Mouse (Mus musculus) midbrain, embryonic 10.5 days (tissue): ENCODE measurements around the gene Tbc1d5. TPM values are rescaled to one million over a fixed set of nuclear protein-coding genes. Genes with fewer than 3 reads are reported as not detected.

ENCODE experiments used
- DNase-seq: peaks from one replicate; pipeline ENCODE4 v3.0.0-alpha.2; 2017; ENCODE audit warnings: low spot score
- H3K27ac ChIP-seq: fragments of 300-500 bp; sonication (generic); replicated peaks from 2 replicates; pipeline ENCODE4 v1.5.1; 2016; ENCODE audit warnings: mild to moderate bottlenecking
- H3K27me3 ChIP-seq: fragments of 300-500 bp; sonication (generic); 2 replicates; pipeline ENCODE4 v1.6.1; 2016; ENCODE audit warnings: low read depth, mild to moderate bottlenecking; ENCODE audit not compliant: poor library complexity, severe bottlenecking
- H3K36me3 ChIP-seq: fragments of 300-500 bp; sonication (generic); 2 replicates; pipeline ENCODE4 v1.6.1; 2016; ENCODE audit warnings: mild to moderate bottlenecking, moderate library complexity
- H3K4me1 ChIP-seq: fragments of 300-500 bp; sonication (generic); 2 replicates; pipeline ENCODE4 v1.6.1; 2016
- H3K4me3 ChIP-seq: fragments of 300-500 bp; sonication (generic); 2 replicates; pipeline ENCODE4 v1.5.1; 2016; ENCODE audit warnings: mild to moderate bottlenecking, moderate library complexity
- H3K9me3 ChIP-seq: fragments of 300-500 bp; sonication (generic); replicated peaks from 2 replicates; pipeline ENCODE4 v1.6.1; 2016; ENCODE audit warnings: mild to moderate bottlenecking
- WGBS: fragments of 180-500 bp; shearing (Covaris S2); methylation state at CpG from one replicate; pipeline ENCODE4 v1.1.7; 2016; 5-methylcytosine and 5-hydroxymethylcytosine counted together
- polyA plus RNA-seq: library from polyadenylated mRNA; unstranded; fragments of >200 nt; fragmentation: Nextera tagmentation; extraction: Ambion mirVana; gene quantifications from 2 replicates; pipeline ENCODE4 v1.2.1, GENCODE M21; 2016

Tbc1d5 gene
- polyA plus RNA-seq, 1 experiment from 2014 or later: 10.8 TPM

DNA sequence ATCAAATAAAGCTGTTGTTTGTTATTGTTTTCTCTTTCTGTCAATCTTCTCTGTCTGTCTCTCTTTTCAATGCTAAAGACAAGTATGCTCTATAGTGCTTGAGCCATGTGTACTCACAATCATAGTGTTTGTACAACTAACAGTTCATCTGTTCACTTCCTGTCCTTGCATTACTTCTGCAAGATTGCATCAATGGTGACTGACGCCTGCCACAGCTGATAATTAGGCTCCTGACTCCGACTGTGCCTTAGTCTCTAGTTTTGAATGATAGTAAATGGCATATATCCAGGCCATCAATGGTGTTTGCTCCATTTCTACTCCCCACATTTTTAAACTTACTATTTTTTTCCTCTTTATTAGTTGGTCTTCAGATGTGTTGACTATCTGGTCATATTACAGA is 162.8 kb downstream of the Tbc1d5 start:
- H3K27me3 ChIP-seq: no peaks in the 10 kb centered on the region
- no peak for DNase-seq
- no peaks in the 10 kb centered on the region for H3K4me1 ChIP-seq
- no peak overlapping the region for H3K27ac ChIP-seq
- no peaks in the 10 kb centered on the region for H3K36me3 ChIP-seq
- H3K9me3 ChIP-seq: no peaks in the 10 kb centered on the region
- 76% methylated on average over 2 of the region's 2 CpGs for WGBS
- H3K4me3 ChIP-seq: no peak overlapping the region

DNA sequence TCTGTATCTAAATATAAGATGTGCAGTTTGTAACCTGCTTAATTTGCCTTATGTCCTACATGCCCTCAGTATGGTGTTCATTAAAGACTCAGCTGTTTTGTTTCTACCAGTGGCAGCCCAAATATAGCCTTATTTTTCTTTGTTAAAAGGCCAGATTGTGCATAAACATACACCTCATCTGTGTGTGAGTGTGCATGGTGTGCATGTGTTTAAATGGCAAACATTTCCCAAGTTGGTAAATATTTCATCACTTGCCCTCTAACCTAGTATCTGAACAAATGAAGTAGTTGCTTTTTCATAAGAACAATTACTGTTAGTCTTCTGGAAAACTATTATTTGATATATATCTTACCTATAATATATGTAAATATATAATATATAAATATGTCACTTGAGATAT is 165.2 kb downstream of the Tbc1d5 start:
- no peak for DNase-seq
- Histone ChIP-seq H3K27ac (no peak overlapping the region), H3K9me3 (no peaks in the 10 kb centered on the region), H3K4me3 (no peak overlapping the region), H3K27me3 (no peaks in the 10 kb centered on the region), H3K4me1 (no peaks in the 10 kb centered on the region), H3K36me3 (no peaks in the 10 kb centered on the region)

DNA sequence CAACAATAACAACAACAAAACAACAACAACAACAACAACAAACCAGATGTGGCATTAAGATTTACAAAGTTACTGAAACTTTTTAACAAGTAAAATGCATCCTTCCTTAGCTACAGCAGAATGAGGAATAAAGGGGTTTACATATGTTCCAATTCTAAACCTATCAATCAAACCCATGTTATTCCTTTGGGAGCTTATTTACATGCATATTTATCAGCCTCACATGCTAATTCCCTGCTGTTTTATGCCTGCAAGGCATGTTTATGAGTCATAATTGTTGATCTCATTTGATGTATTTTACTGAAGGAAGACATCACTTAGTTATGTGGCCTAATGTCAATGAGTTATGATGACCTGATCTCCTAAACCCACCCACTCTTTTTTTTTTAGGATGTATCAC is 176.0 kb downstream of the Tbc1d5 start:
- no peaks in the 10 kb centered on the region for H3K36me3 ChIP-seq
- no peak overlapping the region for H3K4me3 ChIP-seq
- no peaks in the 10 kb centered on the region for H3K27me3 ChIP-seq
- no peaks in the 10 kb centered on the region for H3K4me1 ChIP-seq
- no peak overlapping the region for H3K27ac ChIP-seq
- no peak for DNase-seq
- H3K9me3 ChIP-seq: no peaks in the 10 kb centered on the region

- Histone ChIP-seq H3K27me3 (no peaks in the 10 kb centered on the region), H3K9me3 (no peaks in the 10 kb centered on the region; the same call in 1 of the 2 replicates), H3K4me3 (no peak overlapping the region), H3K4me1 (no peaks in the 10 kb centered on the region), H3K27ac (no peak overlapping the region), H3K36me3 (peaks cover 2% of the 10 kb centered on the region; the same call in 1 of the 2 replicates)
- DNase-seq: no peak
- 71% methylated on average over 1 of the region's 1 CpGs for WGBS
These were observed 180.9 kb downstream of the Tbc1d5 start for GRCm38 (mm10) chr17:50998216-50998615.

DNA sequence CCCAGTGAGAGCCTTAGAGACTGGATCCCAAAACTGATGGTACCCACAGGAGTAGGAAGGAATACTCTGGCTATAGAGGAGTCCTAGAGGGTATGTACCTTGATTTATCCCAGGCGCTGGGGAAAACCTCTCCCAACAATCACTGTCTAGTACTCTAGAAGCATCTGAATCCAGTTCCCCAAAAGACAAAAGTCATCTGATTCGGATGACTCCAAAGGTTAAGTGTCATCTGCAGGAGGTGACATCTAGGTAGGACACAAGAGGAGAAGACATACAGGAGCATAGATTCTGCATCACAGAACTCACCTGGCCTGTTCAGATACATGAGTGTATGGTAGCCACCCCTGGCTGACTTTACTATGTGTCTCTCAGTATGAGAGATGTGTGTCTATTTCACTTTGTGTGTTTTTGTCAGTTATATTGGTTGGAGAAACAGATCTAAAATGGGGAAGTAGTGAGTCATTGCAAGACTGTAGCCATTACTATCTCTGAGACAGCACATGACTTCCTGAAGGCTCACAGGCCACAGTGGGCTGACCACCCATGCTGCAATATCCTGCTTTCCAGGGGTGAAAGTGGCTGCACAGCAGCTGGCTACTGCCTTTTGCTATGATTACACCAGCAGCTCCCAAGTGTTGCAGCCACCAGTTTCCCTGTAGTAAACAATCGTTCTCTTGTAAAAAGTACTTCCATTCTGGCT is 185.7 kb downstream of the Tbc1d5 start:
- Histone ChIP-seq H3K36me3 (peaks cover 5% of the 10 kb centered on the region; the same call in 1 of the 2 replicates), H3K4me1 (no peaks in the 10 kb centered on the region), H3K27me3 (no peaks in the 10 kb centered on the region), H3K27ac (no peak overlapping the region), H3K9me3 (no peaks in the 10 kb centered on the region; the same call in 1 of the 2 replicates), H3K4me3 (no peak overlapping the region)
- DNase-seq: no peak
- 87% methylated on average over 3 of the region's 3 CpGs for WGBS

GRCm38 (mm10) chr17:50990770-50991405 is 188.3 kb downstream of the Tbc1d5 start:
- Histone ChIP-seq H3K36me3 (peaks cover 5% of the 10 kb centered on the region; the same call in 1 of the 2 replicates), H3K4me3 (no peak overlapping the region), H3K27me3 (no peaks in the 10 kb centered on the region), H3K4me1 (no peaks in the 10 kb centered on the region), H3K9me3 (no peaks in the 10 kb centered on the region; the same call in 1 of the 2 replicates), H3K27ac (no peak overlapping the region)
- no peak for DNase-seq
- WGBS: 95% methylated on average over 2 of the region's 2 CpGs

- H3K36me3 ChIP-seq: peaks cover under 1% of the 10 kb centered on the region; the same call in 1 of the 2 replicates
- DNase-seq: no peak
- no peaks in the 10 kb centered on the region for H3K27me3 ChIP-seq
- 81% methylated on average over 3 of the region's 3 CpGs for WGBS
- H3K9me3 ChIP-seq: no peaks in the 10 kb centered on the region; the same call in 1 of the 2 replicates
- H3K4me1 ChIP-seq: no peaks in the 10 kb centered on the region
- H3K4me3 ChIP-seq: no peak overlapping the region
- no peak overlapping the region for H3K27ac ChIP-seq
These were observed 191.2 kb downstream of the Tbc1d5 start for GRCm38 (mm10) chr17:50987935-50988334.

- no peaks in the 10 kb centered on the region for H3K4me1 ChIP-seq
- no peak for DNase-seq
- H3K36me3 ChIP-seq: no peaks in the 10 kb centered on the region
- H3K27me3 ChIP-seq: no peaks in the 10 kb centered on the region
- H3K27ac ChIP-seq: no peak overlapping the region
- no peaks in the 10 kb centered on the region for H3K9me3 ChIP-seq
- WGBS: 89% methylated on average over 5 of the region's 5 CpGs
- H3K4me3 ChIP-seq: no peak overlapping the region
These were observed 197.2 kb downstream of the Tbc1d5 start for GRCm38 (mm10) chr17:50981933-50982332.

DNA sequence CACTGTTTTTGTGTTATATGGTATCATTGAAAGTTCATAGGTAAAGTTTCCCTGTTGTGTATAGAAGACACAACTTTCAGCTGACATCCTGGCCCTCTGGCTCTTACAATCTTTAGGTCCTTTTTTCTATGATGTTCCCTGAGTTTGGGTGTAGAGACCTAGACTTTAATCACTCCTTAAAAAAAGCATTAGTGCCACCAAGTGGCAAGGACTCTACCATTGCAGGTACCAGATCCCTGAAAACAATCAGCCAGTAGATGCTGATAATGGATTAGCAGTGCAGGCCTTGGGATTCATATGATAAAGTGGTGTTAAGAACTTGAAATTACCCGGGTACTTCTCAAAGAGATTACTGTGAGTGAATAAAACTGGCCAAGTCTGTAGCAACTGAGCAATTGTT is 207.0 kb downstream of the Tbc1d5 start:
- H3K36me3 ChIP-seq: no peaks in the 10 kb centered on the region
- WGBS: 25% methylated on average over 1 of the region's 1 CpGs
- H3K27me3 ChIP-seq: no peaks in the 10 kb centered on the region
- H3K9me3 ChIP-seq: no peaks in the 10 kb centered on the region
- H3K27ac ChIP-seq: no peak overlapping the region
- DNase-seq: no peak
- H3K4me1 ChIP-seq: no peaks in the 10 kb centered on the region
- H3K4me3 ChIP-seq: no peak overlapping the region

DNA sequence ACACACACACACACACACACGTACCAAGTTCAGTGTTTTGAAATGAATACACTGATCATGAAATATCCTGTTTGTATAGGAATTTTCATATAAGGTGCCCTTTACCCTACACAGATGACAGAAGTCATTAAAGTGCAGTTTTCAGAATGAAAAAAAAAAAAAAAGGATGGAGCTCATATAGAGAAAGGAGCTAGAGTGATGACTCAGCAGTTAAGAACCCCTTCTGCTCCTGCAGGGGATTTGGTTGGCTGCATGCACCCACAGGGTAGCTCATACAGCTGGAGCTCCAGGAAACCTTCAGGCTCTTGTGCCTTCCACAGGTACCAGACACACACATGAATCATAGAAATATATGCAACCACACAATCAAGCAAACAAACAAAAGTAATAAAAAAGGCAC is 213.0 kb downstream of the Tbc1d5 start:
- Histone ChIP-seq H3K4me1 (no peaks in the 10 kb centered on the region), H3K4me3 (no peak overlapping the region), H3K27ac (no peak overlapping the region), H3K27me3 (no peaks in the 10 kb centered on the region), H3K9me3 (no peaks in the 10 kb centered on the region), H3K36me3 (peaks cover 8% of the 10 kb centered on the region)
- DNase-seq: no peak
- 88% methylated on average over 1 of the region's 1 CpGs for WGBS

DNA sequence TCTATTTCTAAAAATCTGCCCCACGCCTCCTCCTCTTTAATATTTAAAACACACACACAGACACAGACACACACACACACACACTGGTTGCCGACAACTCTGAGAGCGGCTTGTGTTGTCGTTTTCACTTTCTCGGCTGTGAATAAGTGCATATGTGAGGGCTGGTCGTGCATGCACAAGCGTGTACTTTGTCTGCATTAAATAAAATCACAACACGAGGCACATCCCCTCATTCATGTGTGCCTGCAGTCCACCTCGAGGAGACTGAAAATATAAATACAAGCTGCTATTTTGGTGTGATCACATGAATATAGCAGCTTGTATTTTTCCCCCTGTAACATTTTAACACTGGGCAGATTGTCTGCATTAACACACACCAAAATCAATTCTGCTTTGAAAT is 224.8 kb downstream of the Tbc1d5 start:
- WGBS: 92% methylated on average over 9 of the region's 9 CpGs

DNA sequence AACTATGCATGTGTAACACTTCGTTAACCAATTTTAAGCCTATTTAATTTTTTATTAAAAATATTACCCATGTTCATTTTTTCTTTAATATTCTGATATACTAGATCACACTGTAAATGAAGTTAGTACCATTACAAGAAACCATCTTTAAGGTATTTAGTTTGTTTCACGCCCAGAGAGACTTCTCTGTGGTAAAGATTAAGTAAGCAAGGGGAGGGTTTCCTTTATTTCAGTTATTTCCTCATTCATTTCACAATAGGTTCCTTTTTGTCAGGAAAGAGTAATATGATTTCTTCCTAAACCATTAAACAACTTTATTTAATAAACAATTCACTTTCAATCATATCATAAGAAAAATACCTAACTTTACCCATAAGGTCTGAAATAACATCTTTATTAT is 256.8 kb downstream of the Tbc1d5 start:
- H3K27ac ChIP-seq: no peak overlapping the region
- H3K4me1 ChIP-seq: peaks cover 5% of the 10 kb centered on the region; the same call in 1 of the 2 replicates

More for the DNA sequence above, 224.8 kb downstream of the Tbc1d5 start:
- Histone ChIP-seq H3K9me3 (no peaks in the 10 kb centered on the region), H3K4me3 (no peak overlapping the region), H3K27me3 (no peaks in the 10 kb centered on the region), H3K36me3 (peaks cover 3% of the 10 kb centered on the region; the same call in 1 of the 2 replicates), H3K27ac (no peak overlapping the region), H3K4me1 (no peaks in the 10 kb centered on the region)
- DNase-seq: no peak

GRCm38 (mm10) chr17:50915216-50915615 is 263.9 kb downstream of the Tbc1d5 start:
- Histone ChIP-seq H3K9me3 (no peaks in the 10 kb centered on the region), H3K4me1 (peaks cover 5% of the 10 kb centered on the region; the same call in 1 of the 2 replicates), H3K27me3 (no peaks in the 10 kb centered on the region), H3K27ac (no peak overlapping the region), H3K4me3 (no peak overlapping the region), H3K36me3 (peaks cover 7% of the 10 kb centered on the region; the same call in 1 of the 2 replicates)
- DNase-seq: no peak
- WGBS: 99% methylated on average over 2 of the region's 2 CpGs

More for the DNA sequence above, 256.8 kb downstream of the Tbc1d5 start:
- Histone ChIP-seq H3K9me3 (no peaks in the 10 kb centered on the region), H3K27me3 (no peaks in the 10 kb centered on the region), H3K36me3 (no peaks in the 10 kb centered on the region), H3K4me3 (no peak overlapping the region)
- DNase-seq: no peak
- 96% methylated on average over 2 of the region's 2 CpGs for WGBS
